14 mouse cellular contexts compared by ENCODE assay signal in the genomic region with DNA sequence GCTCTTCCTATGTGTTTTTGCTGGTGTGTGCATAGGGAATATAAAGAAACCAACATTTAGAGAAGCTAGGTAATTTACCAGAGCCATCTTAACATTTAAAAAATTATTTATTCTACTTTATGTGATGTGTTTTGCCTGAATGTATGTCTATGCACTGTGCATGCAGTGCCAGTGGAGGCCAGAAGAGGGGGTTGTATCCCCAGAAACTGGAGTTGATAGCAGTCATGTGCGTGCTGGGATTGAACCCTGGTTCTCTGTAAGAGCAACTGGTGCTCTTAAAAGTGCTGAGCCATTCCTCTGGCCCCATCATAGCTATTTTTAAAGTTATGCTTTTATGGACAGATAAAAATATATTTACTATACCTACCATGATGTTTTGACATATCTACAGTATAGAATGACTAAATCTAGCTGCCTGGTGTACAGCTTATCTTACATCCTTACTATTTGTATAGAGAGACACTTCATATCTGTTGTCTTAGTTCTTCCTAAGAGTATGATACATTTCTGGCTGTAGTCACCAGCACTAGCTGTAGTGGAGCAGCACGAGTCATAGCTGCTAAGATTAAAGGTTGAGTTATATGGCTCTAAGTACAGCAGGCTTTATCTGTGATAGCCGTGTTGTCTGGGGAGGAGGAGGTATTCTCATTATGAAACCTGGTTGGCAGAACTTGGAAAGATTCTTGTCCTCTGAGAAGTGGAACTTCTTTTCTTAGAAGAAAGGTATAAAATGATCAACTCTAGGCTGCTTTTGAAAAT.
A peak's percentile ranks its signal among the peaks of the same experiment; 100 is the strongest.
DNase-seq lines count a peak whose midpoint lies in the region; ATAC-seq and TF ChIP-seq lines count a peak whose summit lies in the region.
"Had no signal": no experiment of that assay in that cellular context is flagged by ENCODE, and none has a peak within 500 bp of the region (broad histone marks: within the 10 kb centered on the region; RNA-seq: fewer than 3 reads in every experiment).

No protein-coding gene starts in this region.

- TF ChIP-seq CTCF in midbrain, postnatal 0 days (IDR thresholded peaks at IDR 0.05) = peak; percentile 29; the same call in 1 of the 2 replicates

- no peak for ATAC-seq in heart, embryonic 15.5 days (replicated peaks; ENCODE audit: insufficient number of reproducible peaks, insufficient read depth, low FRiP score, low read depth)
- ATAC-seq in midbrain, postnatal 0 days (ENCODE audit: low FRiP score) = no peak
- ATAC-seq in midbrain, embryonic 15.5 days (replicated peaks) = no peak
- peak; percentile 86 for ATAC-seq in intestine, embryonic 16.5 days
- ATAC-seq: CD4-positive, CD25-positive, alpha-beta regulatory T cell, adult 4 months had no signal

- H3K27me3 ChIP-seq in heart, embryonic 15.5 days = no peaks in the 10 kb centered on the region
- no peaks in the 10 kb centered on the region for H3K27me3 ChIP-seq in midbrain, postnatal 0 days (ENCODE audit: insufficient read depth, low read length)
- no peaks in the 10 kb centered on the region for H3K27me3 ChIP-seq in midbrain, embryonic 15.5 days (replicated peaks)
- no peaks in the 10 kb centered on the region for H3K27me3 ChIP-seq in intestine, embryonic 16.5 days (replicated peaks; ENCODE audit: control insufficient read depth, insufficient read depth, low read length)

- H3K27ac ChIP-seq in heart, embryonic 15.5 days = peak overlapping the region; percentile 47
- H3K27ac ChIP-seq in midbrain, postnatal 0 days (ENCODE audit: low read depth, low read length) = no peak overlapping the region
- no peak overlapping the region for H3K27ac ChIP-seq in midbrain, embryonic 15.5 days
- peak overlapping the region; percentile 52; the same call in 1 of the 2 replicates for H3K27ac ChIP-seq in intestine, embryonic 16.5 days (ENCODE audit: low read length)

- H3K4me3 ChIP-seq in heart, embryonic 15.5 days = no peak overlapping the region
- no peak overlapping the region for H3K4me3 ChIP-seq in midbrain, postnatal 0 days (ENCODE audit: low read depth, low read length)
- H3K4me3 ChIP-seq in midbrain, embryonic 15.5 days = no peak overlapping the region
- H3K4me3 ChIP-seq in intestine, embryonic 16.5 days (ENCODE audit: low read length) = no peak overlapping the region
- H3K4me3 ChIP-seq: myocyte had no signal

- H3K36me3 ChIP-seq in heart, embryonic 15.5 days = no peaks in the 10 kb centered on the region
- H3K36me3 ChIP-seq in midbrain, postnatal 0 days (ENCODE audit: insufficient read depth, low read length) = no peaks in the 10 kb centered on the region
- H3K36me3 ChIP-seq in midbrain, embryonic 15.5 days (replicated peaks) = no peaks in the 10 kb centered on the region
- H3K36me3 ChIP-seq in intestine, embryonic 16.5 days (ENCODE audit: control insufficient read depth, insufficient read depth, low read length) = no peaks in the 10 kb centered on the region

- no peak overlapping the region for H3K4me2 ChIP-seq in heart, embryonic 15.5 days
- no peak overlapping the region for H3K4me2 ChIP-seq in midbrain, postnatal 0 days (ENCODE audit: low read depth, low read length, poor library complexity, severe bottlenecking)
- no peak overlapping the region for H3K4me2 ChIP-seq in midbrain, embryonic 15.5 days
- no peak overlapping the region for H3K4me2 ChIP-seq in intestine, embryonic 16.5 days (ENCODE audit: low read depth, low read length)

- H3K4me1 ChIP-seq in heart, embryonic 15.5 days (replicated peaks) = peaks cover 69% of the 10 kb centered on the region
- H3K4me1 ChIP-seq in midbrain, postnatal 0 days (ENCODE audit: insufficient read depth, low read length) = no peaks in the 10 kb centered on the region
- no peaks in the 10 kb centered on the region for H3K4me1 ChIP-seq in midbrain, embryonic 15.5 days
- H3K4me1 ChIP-seq in intestine, embryonic 16.5 days (ENCODE audit: control insufficient read depth, insufficient read depth, low read length) = peaks cover 59% of the 10 kb centered on the region

- H3K9me3 ChIP-seq in heart, embryonic 15.5 days (replicated peaks) = no peaks in the 10 kb centered on the region
- no peaks in the 10 kb centered on the region for H3K9me3 ChIP-seq in midbrain, postnatal 0 days (ENCODE audit: low read length)
- no peaks in the 10 kb centered on the region for H3K9me3 ChIP-seq in midbrain, embryonic 15.5 days
- H3K9me3 ChIP-seq in intestine, embryonic 16.5 days (ENCODE audit: control insufficient read depth, low read length) = no peaks in the 10 kb centered on the region

- DNase-seq in heart, postnatal 4 days = no peak
- no peak for DNase-seq in midbrain, postnatal 0 days (ENCODE audit: low spot score)
- DNase-seq in adrenal gland, postnatal 36 days = no peak
- no peak for DNase-seq in adrenal gland, adult (ENCODE audit: inconsistent age in 2 of 2, low spot score in 1 of 2)
- no peak for DNase-seq in gastrocnemius, postnatal 4 days (ENCODE audit: low spot score in 2 of 2)
- DNase-seq: cerebellum, adult 18-20 months; lung, adult 18-20 months; right cerebral cortex, postnatal 14 days; thymus, postnatal 4 days had no signal

- H3K9ac ChIP-seq in heart, embryonic 15.5 days = no peak overlapping the region
- no peak overlapping the region for H3K9ac ChIP-seq in midbrain, postnatal 0 days (replicated peaks; ENCODE audit: low read length, poor library complexity, severe bottlenecking)
- H3K9ac ChIP-seq in midbrain, embryonic 15.5 days = no peak overlapping the region
- no peak overlapping the region for H3K9ac ChIP-seq in intestine, embryonic 16.5 days (ENCODE audit: low read depth, low read length)

- 41% methylated on average over 3 of the region's 3 CpGs for WGBS in heart, embryonic 15.5 days
- 89% methylated on average over 3 of the region's 3 CpGs for WGBS in midbrain, postnatal 0 days
- WGBS in midbrain, embryonic 15.5 days = 93% methylated on average over 3 of the region's 3 CpGs
- 59% methylated on average over 3 of the region's 3 CpGs for WGBS in intestine, embryonic 16.5 days

Comparison
In these comparisons a context has a peak if more than half of its experiments do, and no peak if none do; other contexts are left out.
1. H3K27ac ChIP-seq: peak in heart, embryonic 15.5 days (single experiment) and intestine, embryonic 16.5 days (single experiment); none in midbrain, postnatal 0 days (single experiment) and midbrain, embryonic 15.5 days (single experiment).